Mouse (Mus musculus) cortical plate, adult 2 months (tissue): ENCODE results near the gene Gm47841. TPM values are rescaled to one million over a fixed set of nuclear protein-coding genes. Genes with fewer than 3 reads are reported as not detected.

ENCODE experiments used
- H3K27ac ChIP-seq: fragments of 200-500 bp; 2 replicates; pipeline ENCODE4 v1.5.1; 2012; ENCODE audit warnings: low read length, control low read depth, inconsistent platforms; ENCODE audit not compliant: insufficient read depth
- H3K4me1 ChIP-seq: fragments of 200-500 bp; 2 replicates; pipeline ENCODE4 v1.6.1; 2011; ENCODE audit warnings: low read length; ENCODE audit not compliant: control insufficient read depth, insufficient read depth
- H3K4me3 ChIP-seq: fragments of 200-500 bp; 2 replicates; pipeline ENCODE4 v1.5.1; 2011; ENCODE audit warnings: mild to moderate bottlenecking, low read length, control low read depth; ENCODE audit not compliant: insufficient read depth
- CTCF ChIP-seq: fragments of 200-500 bp; IDR thresholded peaks from 2 replicates; pipeline ENCODE4 v1.5.1; 2011; ENCODE audit warnings: mild to moderate bottlenecking, control low read depth, low read length; ENCODE audit not compliant: insufficient read depth; ENCODE audit errors: extremely low read depth
- POLR2A ChIP-seq: fragments of 200-500 bp; IDR thresholded peaks from 2 replicates; pipeline ENCODE4 v1.6.1; 2011; ENCODE audit warnings: mild to moderate bottlenecking, low read length, control low read depth; ENCODE audit not compliant: insufficient read depth; ENCODE audit errors: extremely low read depth
- polyA plus RNA-seq: library from polyadenylated mRNA; depleted of rRNA; stranded (reverse); fragments of >200 nt; gene quantifications from 2 replicates; pipeline ENCODE4 v1.2.3, GENCODE M21; 2012; rRNA removed

Gm47841 gene
- polyA plus RNA-seq = not detected in 2 replicates

- Histone ChIP-seq H3K4me1 (no peaks in the 10 kb centered on the region), H3K27ac (no peak within 1 kb of the TSS), H3K4me3 (peak within 1 kb of the TSS; percentile 17)
- TF ChIP-seq CTCF (no peak), POLR2A (no peak)
Observed at GRCm38 (mm10) chr15:101047194-101047555, at the start of gene Gm47841. Gene Gm47841, minus strand, starts transcription at chr15:101047397.

- Histone ChIP-seq H3K4me1 (no peaks in the 10 kb centered on the region), H3K4me3 (no peak overlapping the region), H3K27ac (no peak overlapping the region)
- TF ChIP-seq POLR2A (no peak), CTCF (no peak)
Observed at GRCm38 (mm10) chr15:101095392-101095791, 48.2 kb upstream of the Gm47841 start.

- TF ChIP-seq POLR2A (no peak), CTCF (no peak)
Observed at GRCm38 (mm10) chr15:101094979-101095378, 47.8 kb upstream of the Gm47841 start.

GRCm38 (mm10) chr15:101093988-101094387 is 46.8 kb upstream of the Gm47841 start:
- Histone ChIP-seq H3K27ac (no peak overlapping the region), H3K4me1 (no peaks in the 10 kb centered on the region), H3K4me3 (no peak overlapping the region)
- TF ChIP-seq POLR2A (no peak), CTCF (no peak)

More at GRCm38 (mm10) chr15:101094979-101095378, 47.8 kb upstream of the Gm47841 start:
- no peaks in the 10 kb centered on the region for H3K4me1 ChIP-seq
- no peak overlapping the region for H3K27ac ChIP-seq
- H3K4me3 ChIP-seq = no peak overlapping the region

- TF ChIP-seq CTCF (no peak), POLR2A (no peak)
- no peak overlapping the region for H3K4me3 ChIP-seq
- no peaks in the 10 kb centered on the region; the same call in 1 of the 2 replicates for H3K4me1 ChIP-seq
- H3K27ac ChIP-seq = no peak overlapping the region
Observed at GRCm38 (mm10) chr15:101092829-101093648, 45.8 kb upstream of the Gm47841 start.

- TF ChIP-seq CTCF = no peak
- no peak for TF ChIP-seq POLR2A
- Histone ChIP-seq H3K4me3 (no peak overlapping the region), H3K4me1 (no peaks in the 10 kb centered on the region; the same call in 1 of the 2 replicates), H3K27ac (no peak overlapping the region)
Observed at GRCm38 (mm10) chr15:101092121-101092828, 45.1 kb upstream of the Gm47841 start.

GRCm38 (mm10) chr15:101091551-101091950 is 44.4 kb upstream of the Gm47841 start:
- Histone ChIP-seq H3K4me1 (no peaks in the 10 kb centered on the region; the same call in 1 of the 2 replicates), H3K27ac (no peak overlapping the region), H3K4me3 (no peak overlapping the region)
- TF ChIP-seq POLR2A (no peak), CTCF (no peak)

GRCm38 (mm10) chr15:101088291-101088690 is 41.1 kb upstream of the Gm47841 start:
- H3K4me1 ChIP-seq = no peaks in the 10 kb centered on the region; the same call in 1 of the 2 replicates
- no peak overlapping the region for H3K4me3 ChIP-seq
- TF ChIP-seq CTCF (no peak), POLR2A (no peak)
- H3K27ac ChIP-seq = no peak overlapping the region

- no peak overlapping the region for H3K27ac ChIP-seq
- TF ChIP-seq POLR2A (no peak), CTCF (no peak)
- H3K4me1 ChIP-seq = no peaks in the 10 kb centered on the region; the same call in 1 of the 2 replicates
- H3K4me3 ChIP-seq = no peak overlapping the region
Observed at GRCm38 (mm10) chr15:101086956-101087355, 39.8 kb upstream of the Gm47841 start.
